Mouse (Mus musculus): ENCODE results near the gene Dph6. TPM values are rescaled to one million over a fixed set of nuclear protein-coding genes. Genes with fewer than 3 reads are reported as not detected.

The Dph6 gene
- polyA plus RNA-seq (2015; fragmentation: Nextera tagmentation; extraction: Ambion mirVana): 19.8 and 20.6 TPM in 2 replicates

GRCm38 (mm10) chr2:114654365-114655239, at the start of gene Dph6:
TSS of gene Dph6 (minus strand) at chr2:114654964.
- Histone ChIP-seq H3K9me3 (no peaks in the 10 kb centered on the region), H3K27ac (replicated peaks) (peak within 1 kb of the TSS; percentile 91), H3K4me1 (peaks cover 9% of the 10 kb centered on the region), H3K27me3 (no peaks in the 10 kb centered on the region), H3K36me3 (no peaks in the 10 kb centered on the region), H3K4me3 (peak within 1 kb of the TSS; percentile 84), H3K9ac (replicated peaks) (peak within 1 kb of the TSS; percentile 71), H3K4me2 (replicated peaks) (peak within 1 kb of the TSS; percentile 65)
- ATAC-seq (replicated peaks): peak; percentile 98
- WGBS: under 1% methylated on average over 45 of the region's 45 CpGs

- Histone ChIP-seq H3K36me3 (no peaks in the 10 kb centered on the region), H3K4me3 (no peak overlapping the region), H3K27ac (replicated peaks) (no peak overlapping the region), H3K4me1 (no peaks in the 10 kb centered on the region), H3K9me3 (no peaks in the 10 kb centered on the region), H3K4me2 (replicated peaks) (no peak overlapping the region), H3K27me3 (no peaks in the 10 kb centered on the region), H3K9ac (replicated peaks) (no peak overlapping the region)
- no peak for ATAC-seq (replicated peaks)
- WGBS: 56% methylated on average over 2 of the region's 2 CpGs
These were observed 46.4 kb upstream of the Dph6 start for GRCm38 (mm10) chr2:114700966-114701685.

- H3K4me3 ChIP-seq: no peak overlapping the region
- H3K27ac ChIP-seq (replicated peaks): no peak overlapping the region
- H3K36me3 ChIP-seq: no peaks in the 10 kb centered on the region
- peaks cover 13% of the 10 kb centered on the region for H3K4me1 ChIP-seq
- H3K9me3 ChIP-seq: no peaks in the 10 kb centered on the region
- no peak for ATAC-seq (replicated peaks)
- no peak overlapping the region for H3K9ac ChIP-seq (replicated peaks)
- H3K27me3 ChIP-seq: no peaks in the 10 kb centered on the region
- 86% methylated on average over 2 of the region's 2 CpGs for WGBS
- no peak overlapping the region for H3K4me2 ChIP-seq (replicated peaks)
These were observed 36.8 kb upstream of the Dph6 start for GRCm38 (mm10) chr2:114691607-114692006.

- H3K36me3 ChIP-seq: no peaks in the 10 kb centered on the region
- H3K4me1 ChIP-seq: peaks cover 20% of the 10 kb centered on the region
- H3K27me3 ChIP-seq: no peaks in the 10 kb centered on the region
- no peak overlapping the region; the same call in 1 of the 2 replicates for H3K4me2 ChIP-seq (replicated peaks)
- H3K9ac ChIP-seq (replicated peaks): no peak overlapping the region
- 32% methylated on average over 1 of the region's 1 CpGs for WGBS
- H3K9me3 ChIP-seq: no peaks in the 10 kb centered on the region
- H3K27ac ChIP-seq (replicated peaks): peak overlapping the region; percentile 75
- H3K4me3 ChIP-seq: no peak overlapping the region
- peak; percentile 72 for ATAC-seq (replicated peaks)
These were observed 32.7 kb upstream of the Dph6 start for GRCm38 (mm10) chr2:114687483-114687882.

GRCm38 (mm10) chr2:114687081-114687480, 32.3 kb upstream of the Dph6 start:
- Histone ChIP-seq H3K27ac (replicated peaks) (peak overlapping the region; percentile 75), H3K4me2 (replicated peaks) (no peak overlapping the region; the same call in 1 of the 2 replicates), H3K9me3 (no peaks in the 10 kb centered on the region), H3K4me1 (peaks cover 20% of the 10 kb centered on the region), H3K9ac (replicated peaks) (no peak overlapping the region), H3K27me3 (no peaks in the 10 kb centered on the region), H3K4me3 (no peak overlapping the region), H3K36me3 (no peaks in the 10 kb centered on the region)
- ATAC-seq (replicated peaks): peak; percentile 93
- WGBS: 38% methylated on average over 4 of the region's 4 CpGs

- H3K4me1 ChIP-seq: no peaks in the 10 kb centered on the region
- H3K27ac ChIP-seq (replicated peaks): no peak overlapping the region
- H3K27me3 ChIP-seq: no peaks in the 10 kb centered on the region
- no peak overlapping the region for H3K4me2 ChIP-seq (replicated peaks)
- no peak overlapping the region for H3K4me3 ChIP-seq
- WGBS: 84% methylated on average over 1 of the region's 1 CpGs
- no peaks in the 10 kb centered on the region for H3K36me3 ChIP-seq
- no peaks in the 10 kb centered on the region for H3K9me3 ChIP-seq
- no peak for ATAC-seq (replicated peaks)
- H3K9ac ChIP-seq (replicated peaks): no peak overlapping the region
These were observed 19.1 kb upstream of the Dph6 start for GRCm38 (mm10) chr2:114673831-114674230.

GRCm38 (mm10) chr2:114670983-114671382, 16.2 kb upstream of the Dph6 start:
- H3K9me3 ChIP-seq: no peaks in the 10 kb centered on the region
- H3K9ac ChIP-seq (replicated peaks): no peak overlapping the region
- no peaks in the 10 kb centered on the region for H3K36me3 ChIP-seq
- no peaks in the 10 kb centered on the region for H3K27me3 ChIP-seq
- no peaks in the 10 kb centered on the region for H3K4me1 ChIP-seq
- ATAC-seq (replicated peaks): no peak
- H3K27ac ChIP-seq (replicated peaks): no peak overlapping the region
- WGBS: 92% methylated on average over 3 of the region's 3 CpGs
- H3K4me2 ChIP-seq (replicated peaks): no peak overlapping the region
- no peak overlapping the region for H3K4me3 ChIP-seq

- Histone ChIP-seq H3K4me2 (replicated peaks) (no peak overlapping the region), H3K9me3 (no peaks in the 10 kb centered on the region), H3K9ac (replicated peaks) (no peak overlapping the region), H3K4me3 (no peak overlapping the region), H3K27me3 (no peaks in the 10 kb centered on the region), H3K4me1 (peaks cover 7% of the 10 kb centered on the region), H3K36me3 (no peaks in the 10 kb centered on the region), H3K27ac (replicated peaks) (no peak overlapping the region)
- ATAC-seq (replicated peaks): no peak
- WGBS: 89% methylated on average over 2 of the region's 2 CpGs
These were observed 4.2 kb upstream of the Dph6 start for GRCm38 (mm10) chr2:114658954-114659353.

- H3K36me3 ChIP-seq: 0 out of 2 replicates have a peak, but pooled peaks cover 3% of the 10 kb centered on the region
- WGBS: 12% methylated on average over 5 of the region's 5 CpGs
- no peak for ATAC-seq (replicated peaks)
These were observed 8.5 kb downstream of the Dph6 start for GRCm38 (mm10) chr2:114646240-114646639.

GRCm38 (mm10) chr2:114643832-114644231, 10.9 kb downstream of the Dph6 start:
- H3K27me3 ChIP-seq: no peaks in the 10 kb centered on the region
- no peaks in the 10 kb centered on the region for H3K4me1 ChIP-seq
- 91% methylated on average over 2 of the region's 2 CpGs for WGBS
- H3K9ac ChIP-seq (replicated peaks): no peak overlapping the region
- ATAC-seq (replicated peaks): no peak
- H3K4me2 ChIP-seq (replicated peaks): no peak overlapping the region
- no peak overlapping the region for H3K4me3 ChIP-seq
- H3K27ac ChIP-seq (replicated peaks): no peak overlapping the region
- H3K9me3 ChIP-seq: no peaks in the 10 kb centered on the region
- 0 out of 2 replicates have a peak, but pooled peaks cover 3% of the 10 kb centered on the region for H3K36me3 ChIP-seq

More at GRCm38 (mm10) chr2:114646240-114646639, 8.5 kb downstream of the Dph6 start:
- Histone ChIP-seq H3K9me3 (no peaks in the 10 kb centered on the region), H3K4me1 (no peaks in the 10 kb centered on the region), H3K4me3 (no peak overlapping the region), H3K9ac (replicated peaks) (no peak overlapping the region), H3K27me3 (no peaks in the 10 kb centered on the region), H3K27ac (replicated peaks) (no peak overlapping the region), H3K4me2 (replicated peaks) (no peak overlapping the region)

- Histone ChIP-seq H3K4me3 (no peak overlapping the region), H3K27ac (replicated peaks) (peak overlapping the region; percentile 25), H3K9ac (replicated peaks) (no peak overlapping the region), H3K27me3 (no peaks in the 10 kb centered on the region), H3K4me1 (peaks cover 37% of the 10 kb centered on the region), H3K36me3 (no peaks in the 10 kb centered on the region), H3K9me3 (no peaks in the 10 kb centered on the region), H3K4me2 (replicated peaks) (no peak overlapping the region; the same call in 1 of the 2 replicates)
- ATAC-seq (replicated peaks): no peak
- WGBS: 21% methylated on average over 4 of the region's 4 CpGs
These were observed 30.1 kb downstream of the Dph6 start for GRCm38 (mm10) chr2:114624683-114625082.

GRCm38 (mm10) chr2:114622550-114622939, 32.2 kb downstream of the Dph6 start:
- H3K9ac ChIP-seq (replicated peaks): peak overlapping the region; percentile 19; the same call in 1 of the 2 replicates
- no peak overlapping the region; the same call in 1 of the 2 replicates for H3K4me2 ChIP-seq (replicated peaks)
- H3K4me3 ChIP-seq: no peak overlapping the region
- H3K36me3 ChIP-seq: no peaks in the 10 kb centered on the region
- WGBS: 2% methylated on average over 2 of the region's 2 CpGs
- H3K27ac ChIP-seq (replicated peaks): peak overlapping the region; percentile 82
- no peaks in the 10 kb centered on the region for H3K27me3 ChIP-seq
- ATAC-seq (replicated peaks): peak; percentile 80
- H3K4me1 ChIP-seq: peaks cover 40% of the 10 kb centered on the region
- H3K9me3 ChIP-seq: no peaks in the 10 kb centered on the region

All from forebrain, embryonic 15.5 days (tissue).